Mouse (Mus musculus) heart, embryonic 16.5 days (tissue): ENCODE results near the gene Chrna9. TPM values are rescaled to one million over a fixed set of nuclear protein-coding genes. Genes with fewer than 3 reads are reported as not detected.

Source experiments
- ATAC-seq: fragments of 200-750 bp; cut with Nextera tagmentation; replicated peaks from 2 replicates; pipeline ENCODE4 v1.8.0; 2017; ENCODE audit warnings: moderate number of reproducible peaks; ENCODE audit not compliant: insufficient read depth, low FRiP score; ENCODE audit errors: extremely low read depth
- H3K27ac ChIP-seq: fragments of 300-500 bp; sonication (generic); 2 replicates; pipeline ENCODE4 v1.5.1; 2014; ENCODE audit warnings: mild to moderate bottlenecking, low read length, control low read depth, moderate library complexity
- H3K27me3 ChIP-seq: fragments of 300-500 bp; sonication (generic); 2 replicates; pipeline ENCODE4 v1.6.1; 2014; ENCODE audit warnings: low read length, mixed read lengths; ENCODE audit not compliant: control insufficient read depth, insufficient read depth
- H3K36me3 ChIP-seq: fragments of 300-500 bp; sonication (generic); 2 replicates; pipeline ENCODE4 v1.6.1; 2014; ENCODE audit not compliant: control insufficient read depth, insufficient read depth
- H3K4me1 ChIP-seq: fragments of 300-500 bp; sonication (generic); 2 replicates; pipeline ENCODE4 v1.6.1; 2014; ENCODE audit warnings: low read length, mixed read lengths; ENCODE audit not compliant: control insufficient read depth, insufficient read depth
- H3K4me2 ChIP-seq: fragments of 300-500 bp; sonication (generic); 2 replicates; pipeline ENCODE4 v1.6.1; 2014; ENCODE audit warnings: low read depth, mild to moderate bottlenecking, control low read depth, low read length
- H3K4me3 ChIP-seq: fragments of 300-500 bp; sonication (generic); 2 replicates; pipeline ENCODE4 v1.5.1; 2014; ENCODE audit warnings: mild to moderate bottlenecking, control low read depth, low read length
- H3K9ac ChIP-seq: fragments of 300-500 bp; sonication (generic); 2 replicates; pipeline ENCODE4 v1.6.1; 2014; ENCODE audit warnings: low read length, control low read depth
- H3K9me3 ChIP-seq: fragments of 300-500 bp; sonication (generic); replicated peaks from 2 replicates; pipeline ENCODE4 v1.6.1; 2016; ENCODE audit warnings: low read length; ENCODE audit not compliant: control insufficient read depth
- WGBS: fragments of 180-500 bp; shearing (Covaris S2); extraction: QIAGEN DNeasy Blood & Tissue Kit; methylation state at CpG from one replicate; pipeline ENCODE4 v1.1.7; 2014; 5-methylcytosine and 5-hydroxymethylcytosine counted together
- polyA plus RNA-seq: library from polyadenylated mRNA; unstranded; fragments of >200 nt; fragmentation: Nextera tagmentation; extraction: Ambion mirVana; gene quantifications from 2 replicates; pipeline ENCODE4 v1.2.1, GENCODE M21; 2015

Chrna9 gene
- polyA plus RNA-seq, 1 experiment from 2014 or later, result 7.6 TPM

DNA sequence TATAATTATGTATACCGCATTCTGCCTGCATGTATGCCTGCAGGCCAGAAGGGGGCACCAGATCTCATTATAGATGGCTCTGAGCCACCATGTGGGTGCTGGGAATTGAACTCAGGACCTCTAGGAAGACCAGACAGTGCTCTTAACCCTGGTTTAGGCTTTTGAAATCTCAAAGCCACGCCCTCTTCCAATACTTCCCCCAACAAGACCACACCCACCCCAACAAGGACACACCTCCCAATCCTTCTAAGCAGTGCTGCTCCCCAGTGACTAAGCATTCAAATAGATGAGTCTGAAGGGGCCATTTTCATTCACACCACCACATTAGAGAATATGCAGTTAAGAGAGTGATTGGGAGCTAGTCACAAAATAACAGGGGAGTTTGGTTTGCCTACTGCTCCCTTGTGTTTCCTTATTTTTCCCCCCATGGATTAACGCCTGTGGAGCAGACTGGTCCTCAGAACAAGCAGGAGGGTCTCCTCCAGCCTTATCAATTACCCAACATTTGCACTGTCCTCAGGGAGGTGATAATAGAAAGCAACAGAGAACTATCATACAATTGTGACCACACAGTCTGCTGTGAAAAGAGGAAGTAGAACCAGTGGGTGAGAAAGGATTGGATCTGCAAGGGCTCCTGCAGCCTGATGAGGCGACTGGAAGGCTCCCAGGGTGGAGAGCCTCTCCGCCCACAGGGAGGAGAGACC lies 25.3 kb downstream of the Chrna9 start:
- peaks cover 7% of the 10 kb centered on the region for H3K4me1 ChIP-seq
- no peaks in the 10 kb centered on the region for H3K9me3 ChIP-seq
- no peaks in the 10 kb centered on the region for H3K27me3 ChIP-seq
- no peak for ATAC-seq
- no peak overlapping the region for H3K27ac ChIP-seq
- no peak overlapping the region for H3K4me2 ChIP-seq
- no peak overlapping the region for H3K4me3 ChIP-seq
- no peak overlapping the region for H3K9ac ChIP-seq
- 66% methylated on average over 5 of the region's 5 CpGs for WGBS
- no peaks in the 10 kb centered on the region for H3K36me3 ChIP-seq

GRCm38 (mm10) chr5:65960597-65960950 lies 25.9 kb downstream of the Chrna9 start:
- Histone ChIP-seq H3K4me2 (no peak overlapping the region), H3K9me3 (no peaks in the 10 kb centered on the region), H3K27me3 (no peaks in the 10 kb centered on the region), H3K9ac (no peak overlapping the region), H3K36me3 (no peaks in the 10 kb centered on the region), H3K4me3 (no peak overlapping the region), H3K27ac (no peak overlapping the region), H3K4me1 (peaks cover 2% of the 10 kb centered on the region; the same call in 1 of the 2 replicates)
- no peak for ATAC-seq
- 84% methylated on average over 11 of the region's 11 CpGs for WGBS

- H3K4me2 ChIP-seq, result no peak overlapping the region
- no peak overlapping the region for H3K27ac ChIP-seq
- no peak overlapping the region for H3K9ac ChIP-seq
- H3K27me3 ChIP-seq, result no peaks in the 10 kb centered on the region
- H3K9me3 ChIP-seq, result no peaks in the 10 kb centered on the region
- no peaks in the 10 kb centered on the region for H3K4me1 ChIP-seq
- H3K4me3 ChIP-seq, result no peak overlapping the region
- H3K36me3 ChIP-seq, result no peaks in the 10 kb centered on the region
- no peak for ATAC-seq
- WGBS, result 83% methylated on average over 5 of the region's 5 CpGs
Observed at GRCm38 (mm10) chr5:65963291-65963690, 28.6 kb downstream of the Chrna9 start.

DNA sequence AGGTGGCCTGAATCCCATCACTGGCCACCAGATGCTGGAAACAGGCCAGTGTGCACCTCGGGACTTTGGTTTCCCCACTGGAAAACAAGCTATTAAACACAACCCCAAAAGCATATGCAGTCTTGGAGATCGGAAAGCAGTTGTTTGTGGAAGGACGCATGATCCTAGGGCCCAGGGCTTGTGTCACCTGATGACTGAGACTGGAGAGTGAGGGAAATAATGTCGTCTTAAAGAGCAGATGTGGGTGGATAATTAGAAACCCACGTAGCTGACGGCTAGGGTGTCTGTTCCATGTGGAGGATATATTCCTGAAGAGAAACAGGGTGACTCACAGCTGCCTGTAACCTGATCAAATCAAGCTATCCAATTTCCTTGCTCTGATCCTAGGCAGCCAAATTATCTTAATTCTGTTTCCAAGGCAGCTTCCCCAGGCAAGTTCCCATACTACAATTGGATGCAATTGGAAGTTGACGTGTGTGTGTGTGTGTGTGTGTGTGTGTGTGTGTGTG lies 31.1 kb downstream of the Chrna9 start:
- H3K27me3 ChIP-seq, result no peaks in the 10 kb centered on the region
- H3K27ac ChIP-seq, result no peak overlapping the region
- H3K9ac ChIP-seq, result no peak overlapping the region
- 60% methylated on average over 7 of the region's 7 CpGs for WGBS
- H3K9me3 ChIP-seq, result no peaks in the 10 kb centered on the region
- no peak overlapping the region for H3K4me3 ChIP-seq
- no peak overlapping the region for H3K4me2 ChIP-seq
- no peak for ATAC-seq
- no peaks in the 10 kb centered on the region for H3K36me3 ChIP-seq
- H3K4me1 ChIP-seq, result no peaks in the 10 kb centered on the region

DNA sequence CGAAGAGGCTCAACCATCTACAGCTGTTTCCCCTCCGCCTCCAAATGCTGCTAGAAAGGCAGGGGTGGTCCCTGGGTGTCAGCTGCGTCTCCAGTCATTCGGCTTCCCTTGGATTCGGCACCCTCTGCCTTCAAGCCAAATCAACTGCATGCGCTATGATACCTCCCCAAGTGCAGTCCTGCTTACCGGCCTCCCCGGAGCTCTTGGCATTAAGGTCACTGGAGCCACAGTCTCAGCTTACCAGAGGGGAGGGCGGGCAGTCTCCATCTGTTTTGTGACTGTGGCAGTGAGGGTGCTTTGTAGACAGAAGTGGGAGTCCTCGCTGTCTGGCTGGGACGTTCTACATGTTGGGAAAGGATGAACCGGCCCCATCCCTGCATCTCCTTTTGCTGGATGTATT lies 32.4 kb downstream of the Chrna9 start:
- no peak for ATAC-seq
- H3K4me1 ChIP-seq, result no peaks in the 10 kb centered on the region
- no peaks in the 10 kb centered on the region for H3K36me3 ChIP-seq
- H3K9ac ChIP-seq, result no peak overlapping the region
- no peaks in the 10 kb centered on the region for H3K27me3 ChIP-seq
- H3K4me2 ChIP-seq, result no peak overlapping the region
- WGBS, result 57% methylated on average over 12 of the region's 12 CpGs
- no peak overlapping the region for H3K27ac ChIP-seq
- no peak overlapping the region for H3K4me3 ChIP-seq
- no peaks in the 10 kb centered on the region for H3K9me3 ChIP-seq

DNA sequence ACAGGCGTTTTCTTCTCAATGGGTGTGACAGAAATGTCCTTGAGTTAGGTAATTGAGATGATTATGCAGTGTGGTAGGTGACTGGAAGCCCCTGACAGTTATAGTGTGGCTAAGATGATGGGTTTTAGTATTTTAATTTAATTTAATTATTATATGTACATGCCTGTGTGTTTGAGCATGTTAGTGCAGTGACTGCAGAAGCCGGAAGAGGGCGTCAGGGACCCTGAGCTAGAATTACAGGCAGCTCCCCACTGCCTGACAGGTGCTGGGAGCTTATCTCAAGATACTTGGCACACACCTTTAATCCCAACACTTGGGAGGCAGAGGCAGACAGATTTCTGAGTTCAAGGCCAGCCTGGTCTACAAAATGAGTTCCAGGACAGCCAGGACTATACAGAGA lies 33.3 kb downstream of the Chrna9 start:
- no peak overlapping the region for H3K9ac ChIP-seq
- no peak overlapping the region for H3K4me2 ChIP-seq
- H3K4me3 ChIP-seq, result no peak overlapping the region
- no peak overlapping the region for H3K27ac ChIP-seq
- H3K4me1 ChIP-seq, result no peaks in the 10 kb centered on the region
- no peaks in the 10 kb centered on the region for H3K9me3 ChIP-seq
- no peaks in the 10 kb centered on the region for H3K27me3 ChIP-seq
- H3K36me3 ChIP-seq, result no peaks in the 10 kb centered on the region
- ATAC-seq, result no peak
- 89% methylated on average over 3 of the region's 3 CpGs for WGBS

DNA sequence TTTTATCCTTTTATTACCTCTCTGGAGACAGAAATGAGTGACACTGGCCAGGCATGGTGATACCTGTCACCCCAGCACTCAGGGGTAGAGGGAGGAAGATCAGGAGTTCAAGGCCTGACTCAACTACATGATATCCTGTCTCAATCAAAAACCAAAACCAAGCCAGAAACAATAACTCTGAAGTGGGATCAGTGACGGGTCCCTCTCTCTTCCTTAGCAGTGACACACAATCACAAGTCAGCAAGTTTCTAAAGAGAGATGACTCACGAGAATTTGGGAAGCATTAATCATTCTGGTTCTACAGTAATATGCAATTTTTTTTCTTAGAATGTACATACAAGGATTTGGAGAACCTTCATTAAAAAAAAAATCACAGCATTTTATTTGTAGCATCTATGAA lies 38.5 kb downstream of the Chrna9 start:
- H3K36me3 ChIP-seq, result no peaks in the 10 kb centered on the region
- H3K9me3 ChIP-seq, result no peaks in the 10 kb centered on the region
- H3K4me1 ChIP-seq, result no peaks in the 10 kb centered on the region
- WGBS, result 53% methylated on average over 2 of the region's 2 CpGs
- H3K4me2 ChIP-seq, result no peak overlapping the region
- H3K9ac ChIP-seq, result no peak overlapping the region
- no peaks in the 10 kb centered on the region for H3K27me3 ChIP-seq
- ATAC-seq, result no peak
- no peak overlapping the region for H3K27ac ChIP-seq
- no peak overlapping the region for H3K4me3 ChIP-seq

GRCm38 (mm10) chr5:65975731-65976130 lies 41.0 kb downstream of the Chrna9 start:
- Histone ChIP-seq H3K9ac (no peak overlapping the region), H3K27me3 (no peaks in the 10 kb centered on the region), H3K27ac (no peak overlapping the region), H3K4me3 (no peak overlapping the region), H3K9me3 (no peaks in the 10 kb centered on the region), H3K36me3 (no peaks in the 10 kb centered on the region), H3K4me2 (no peak overlapping the region), H3K4me1 (no peaks in the 10 kb centered on the region)
- ATAC-seq, result no peak
- WGBS, result 89% methylated on average over 13 of the region's 13 CpGs

- ATAC-seq, result no peak
- no peak overlapping the region for H3K27ac ChIP-seq
- WGBS, result 88% methylated on average over 5 of the region's 5 CpGs
Observed at GRCm38 (mm10) chr5:65986426-65986825, 51.7 kb downstream of the Chrna9 start.

More at GRCm38 (mm10) chr5:65986426-65986825, 51.7 kb downstream of the Chrna9 start:
- no peak overlapping the region for H3K4me2 ChIP-seq
- no peaks in the 10 kb centered on the region for H3K36me3 ChIP-seq
- H3K9ac ChIP-seq, result no peak overlapping the region
- no peaks in the 10 kb centered on the region for H3K27me3 ChIP-seq
- no peaks in the 10 kb centered on the region for H3K9me3 ChIP-seq
- H3K4me3 ChIP-seq, result no peak overlapping the region
- H3K4me1 ChIP-seq, result no peaks in the 10 kb centered on the region
